Comparison of ENCODE assay signal across 8 mouse cellular contexts in the genomic region with DNA sequence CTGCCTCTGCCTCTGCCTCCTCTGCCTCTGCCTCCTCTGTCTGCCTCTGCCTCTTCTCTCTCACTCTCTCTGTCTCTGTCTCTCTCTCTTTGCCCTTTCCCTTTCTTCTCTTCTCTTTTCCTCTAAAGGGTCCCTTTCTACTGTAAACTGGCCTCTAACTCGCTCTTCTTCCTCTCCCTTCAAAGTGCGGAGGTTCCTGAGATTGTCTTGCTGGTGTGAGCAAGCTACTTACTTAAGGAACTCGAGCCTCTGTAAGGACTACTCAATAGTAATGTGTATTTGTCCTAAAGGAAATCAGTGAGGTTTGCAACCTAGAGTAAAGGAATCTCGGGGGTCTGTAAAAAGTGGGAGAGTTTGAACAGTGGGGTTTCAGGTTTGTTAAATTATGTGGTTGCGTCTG. TPM values are rescaled to one million over a fixed set of nuclear protein-coding genes. Genes with fewer than 3 reads are reported as not detected.
DNase-seq lines count a peak whose midpoint lies in the region; ATAC-seq lines count a peak whose summit lies in the region.

No protein-coding gene starts in this region.

- no peak overlapping the region for H3K9ac ChIP-seq in heart, embryonic 15.5 days
- H3K9ac ChIP-seq in embryonic facial prominence, embryonic 15.5 days: no peak overlapping the region
- no peak overlapping the region for H3K9ac ChIP-seq in liver, embryonic 13.5 days

- H3K4me3 ChIP-seq in heart, embryonic 15.5 days: no peak overlapping the region
- no peak overlapping the region for H3K4me3 ChIP-seq in embryonic facial prominence, embryonic 15.5 days (replicated peaks)
- H3K4me3 ChIP-seq in liver, embryonic 13.5 days (replicated peaks): no peak overlapping the region

- no peaks in the 10 kb centered on the region for H3K9me3 ChIP-seq in heart, embryonic 15.5 days (replicated peaks)
- H3K9me3 ChIP-seq in embryonic facial prominence, embryonic 15.5 days (replicated peaks): no peaks in the 10 kb centered on the region
- no peaks in the 10 kb centered on the region for H3K9me3 ChIP-seq in liver, embryonic 13.5 days (replicated peaks)

- no peak overlapping the region for H3K27ac ChIP-seq in heart, embryonic 15.5 days
- no peak overlapping the region for H3K27ac ChIP-seq in embryonic facial prominence, embryonic 15.5 days (replicated peaks)
- no peak overlapping the region for H3K27ac ChIP-seq in liver, embryonic 13.5 days

- H3K4me1 ChIP-seq in heart, embryonic 15.5 days (replicated peaks): peaks cover 29% of the 10 kb centered on the region
- H3K4me1 ChIP-seq in embryonic facial prominence, embryonic 15.5 days: peaks cover 20% of the 10 kb centered on the region
- peaks cover 37% of the 10 kb centered on the region for H3K4me1 ChIP-seq in liver, embryonic 13.5 days (replicated peaks)

- WGBS in heart, embryonic 15.5 days: 54% methylated on average over 5 of the region's 5 CpGs
- WGBS in embryonic facial prominence, embryonic 15.5 days: 49% methylated on average over 5 of the region's 5 CpGs
- WGBS in liver, embryonic 13.5 days (ENCODE audit: insufficient replicate concordance): 46% methylated on average over 5 of the region's 5 CpGs

- no peak for ATAC-seq in heart, embryonic 15.5 days (replicated peaks; ENCODE audit: insufficient number of reproducible peaks, insufficient read depth, low FRiP score, low read depth)
- ATAC-seq in embryonic facial prominence, embryonic 15.5 days (ENCODE audit: insufficient number of reproducible peaks, low FRiP score, low TSS enrichment, low read depth): no peak
- ATAC-seq in liver, embryonic 13.5 days (ENCODE audit: low read depth): no peak

- peak overlapping the region; percentile 82 for H3K4me2 ChIP-seq in heart, embryonic 15.5 days
- 0 out of 2 replicates have a peak overlapping the region, but pooled peaks have one; percentile 10 for H3K4me2 ChIP-seq in embryonic facial prominence, embryonic 15.5 days (replicated peaks)
- H3K4me2 ChIP-seq in liver, embryonic 13.5 days: peak overlapping the region; percentile 80

- no peak for DNase-seq in heart, adult 9 months (ENCODE audit: low spot score in 2 of 2)
- DNase-seq in A20 (ENCODE audit: low read depth, low spot score): peak; percentile 39
- no peak for DNase-seq in liver, embryonic 13.5 days
- no peak for DNase-seq in adrenal gland, adult 8-10 months
- DNase-seq in left cerebral cortex, adult 9 months (ENCODE audit: low spot score in 2 of 2): no peak
- DNase-seq in gastrocnemius, postnatal 25 days: no peak

- H3K36me3 ChIP-seq in heart, embryonic 15.5 days: no peaks in the 10 kb centered on the region
- H3K36me3 ChIP-seq in embryonic facial prominence, embryonic 15.5 days: no peaks in the 10 kb centered on the region
- no peaks in the 10 kb centered on the region for H3K36me3 ChIP-seq in liver, embryonic 13.5 days

- no peaks in the 10 kb centered on the region for H3K27me3 ChIP-seq in heart, embryonic 15.5 days
- no peaks in the 10 kb centered on the region for H3K27me3 ChIP-seq in embryonic facial prominence, embryonic 15.5 days
- H3K27me3 ChIP-seq in liver, embryonic 13.5 days: no peaks in the 10 kb centered on the region

RNA-seq across cellular contexts. Expression of a gene that starts 0.6 kb away (rescaled TPM):
- polyA plus RNA-seq in heart, embryonic 15.5 days (2015; fragmentation: Nextera tagmentation; extraction: Ambion mirVana): 14.1 and 17.3 TPM in 2 replicates
- polyA plus RNA-seq in embryonic facial prominence, embryonic 15.5 days (2015; fragmentation: Nextera tagmentation; extraction: Ambion mirVana): 16.9 and 17.2 TPM in 2 replicates
- polyA plus RNA-seq in liver, embryonic 13.5 days (2015; fragmentation: Nextera tagmentation; extraction: Ambion mirVana): 28.4 and 30.0 TPM in 2 replicates
- 10 to 100 TPM; 49.5 to 64.9 (median 61.1) TPM for total RNA-seq in adrenal gland, adult 8-10 months (2022)
- 10 to 100 TPM; 18.7 to 33.5 TPM for total RNA-seq in gastrocnemius, postnatal 25 days (2021)

RNA-seq across cellular contexts. Expression of a gene that starts 12.1 kb away (rescaled TPM):
- 10.1 and 11.8 TPM in 2 replicates for polyA plus RNA-seq in heart, embryonic 15.5 days (2015; fragmentation: Nextera tagmentation; extraction: Ambion mirVana)
- 4.9 and 6.3 TPM in 2 replicates for polyA plus RNA-seq in embryonic facial prominence, embryonic 15.5 days (2015; fragmentation: Nextera tagmentation; extraction: Ambion mirVana)
- polyA plus RNA-seq in liver, embryonic 13.5 days (2015; fragmentation: Nextera tagmentation; extraction: Ambion mirVana): 0.30 and 0.37 TPM in 2 replicates
- total RNA-seq in adrenal gland, adult 8-10 months (2022): 10 to 100 TPM; 17.2 to 33.9 (median 22.9) TPM
- 1 to 10 TPM; 2.9 to 3.0 TPM for total RNA-seq in gastrocnemius, postnatal 25 days (2021)

RNA-seq across cellular contexts. Expression of a gene that starts 15.1 kb away (rescaled TPM):
- 189 and 209 TPM in 2 replicates for polyA plus RNA-seq in heart, embryonic 15.5 days (2015; fragmentation: Nextera tagmentation; extraction: Ambion mirVana)
- polyA plus RNA-seq in embryonic facial prominence, embryonic 15.5 days (2015; fragmentation: Nextera tagmentation; extraction: Ambion mirVana): 294 and 307 TPM in 2 replicates
- 270 and 280 TPM in 2 replicates for polyA plus RNA-seq in liver, embryonic 13.5 days (2015; fragmentation: Nextera tagmentation; extraction: Ambion mirVana)
- 100 to 1,000 TPM; 204 to 262 (median 242) TPM for total RNA-seq in adrenal gland, adult 8-10 months (2022)
- total RNA-seq in gastrocnemius, postnatal 25 days (2021): 10 to 100 TPM; 88.2 to 98.5 TPM

RNA-seq across cellular contexts. Expression of a gene that starts 21.0 kb away (rescaled TPM):
- polyA plus RNA-seq in heart, embryonic 15.5 days (2015; fragmentation: Nextera tagmentation; extraction: Ambion mirVana): 15.0 and 15.5 TPM in 2 replicates
- 23.4 and 23.9 TPM in 2 replicates for polyA plus RNA-seq in embryonic facial prominence, embryonic 15.5 days (2015; fragmentation: Nextera tagmentation; extraction: Ambion mirVana)
- polyA plus RNA-seq in liver, embryonic 13.5 days (2015; fragmentation: Nextera tagmentation; extraction: Ambion mirVana): 12.6 and 13.9 TPM in 2 replicates
- 10 to 100 TPM; 14.8 to 30.8 (median 22.5) TPM for total RNA-seq in adrenal gland, adult 8-10 months (2022)
- total RNA-seq in gastrocnemius, postnatal 25 days (2021): 1 to 10 TPM; 6.7 to 7.5 TPM

RNA-seq across cellular contexts. Expression of a gene that starts 36.3 kb away (rescaled TPM):
- 9.8 and 13.5 TPM in 2 replicates for polyA plus RNA-seq in heart, embryonic 15.5 days (2015; fragmentation: Nextera tagmentation; extraction: Ambion mirVana)
- polyA plus RNA-seq in embryonic facial prominence, embryonic 15.5 days (2015; fragmentation: Nextera tagmentation; extraction: Ambion mirVana): 19.8 and 22.3 TPM in 2 replicates
- 10.3 and 11.8 TPM in 2 replicates for polyA plus RNA-seq in liver, embryonic 13.5 days (2015; fragmentation: Nextera tagmentation; extraction: Ambion mirVana)
- 10 to 100 TPM in 2 of 4 experiments, 1 to 10 TPM in 2; 8.0 to 17.8 (median 12.5) TPM for total RNA-seq in adrenal gland, adult 8-10 months (2022)
- total RNA-seq in gastrocnemius, postnatal 25 days (2021): 1 to 10 TPM; 1.0 to 2.4 TPM

Comparison
In these comparisons a context has a peak if more than half of its experiments do, and no peak if none do; other contexts are left out.
1. H3K4me2 ChIP-seq: peak in every context shown above with its lines; median percentile 82 in heart, embryonic 15.5 days; 80 in liver, embryonic 13.5 days; 10 in embryonic facial prominence, embryonic 15.5 days.